Comparison of ENCODE assay signal across 7 mouse cellular contexts in genomic region chr10:80137626-80138552, GRCm38 (mm10). TPM values are rescaled to one million over a fixed set of nuclear protein-coding genes. Genes with fewer than 3 reads are reported as not detected.
A peak's percentile ranks its signal among the peaks of the same experiment; 100 is the strongest.
DNase-seq lines count a peak whose midpoint lies in the region; ATAC-seq lines count a peak whose summit lies in the region.

No protein-coding gene starts in this region.

- no peak for ATAC-seq in limb, embryonic 11.5 days (ENCODE audit: insufficient number of reproducible peaks, low FRiP score, low TSS enrichment, low read depth)
- ATAC-seq in neural tube, embryonic 15.5 days (ENCODE audit: low FRiP score), result no peak
- ATAC-seq in inflammation-experienced regulatory T-cells, adult 6 months, result no peak

- peaks cover 70% of the 10 kb centered on the region for H3K4me1 ChIP-seq in forebrain, embryonic 10.5 days
- peaks cover 23% of the 10 kb centered on the region for H3K4me1 ChIP-seq in limb, embryonic 11.5 days (ENCODE audit: control insufficient read depth, insufficient read depth, low read length)
- peaks cover 57% of the 10 kb centered on the region for H3K4me1 ChIP-seq in neural tube, embryonic 15.5 days

- H3K27me3 ChIP-seq in forebrain, embryonic 10.5 days (ENCODE audit: poor library complexity, severe bottlenecking), result peaks cover 68% of the 10 kb centered on the region
- H3K27me3 ChIP-seq in limb, embryonic 11.5 days (ENCODE audit: control insufficient read depth, insufficient read depth, low read length), result peaks cover 28% of the 10 kb centered on the region
- H3K27me3 ChIP-seq in neural tube, embryonic 15.5 days (replicated peaks), result no peaks in the 10 kb centered on the region

- peak overlapping the region; percentile 97 for H3K4me2 ChIP-seq in limb, embryonic 11.5 days (ENCODE audit: low read depth, severe bottlenecking)
- H3K4me2 ChIP-seq in neural tube, embryonic 15.5 days, result peak overlapping the region; percentile 89

- H3K36me3 ChIP-seq in forebrain, embryonic 10.5 days (replicated peaks), result peaks cover 38% of the 10 kb centered on the region
- H3K36me3 ChIP-seq in limb, embryonic 11.5 days (ENCODE audit: control insufficient read depth, insufficient read depth, low read length), result no peaks in the 10 kb centered on the region
- peaks cover 33% of the 10 kb centered on the region for H3K36me3 ChIP-seq in neural tube, embryonic 15.5 days

- intact Hi-C loops in left cerebral cortex, postnatal 25 days (cut with DNase I), result loop anchor here (2.0 kb wide), 2 partner anchors 21 to 153 kb away; partner anchors contain the start of gene Tmem259

- H3K4me3 ChIP-seq in forebrain, embryonic 10.5 days, result peak overlapping the region; percentile 67
- H3K4me3 ChIP-seq in limb, embryonic 11.5 days (ENCODE audit: low read depth, low read length), result peak overlapping the region; percentile 67
- peak overlapping the region; percentile 79 for H3K4me3 ChIP-seq in neural tube, embryonic 15.5 days (replicated peaks)

- peak; percentile 64 to 74 for DNase-seq in left cerebral cortex, postnatal 25 days (ENCODE audit: low spot score in 2 of 2)
- DNase-seq in left cerebral cortex, adult 9 months (ENCODE audit: low spot score in 2 of 2), result no peak
- peak; percentile 60 for DNase-seq in cerebellum, adult 8-10 months
- DNase-seq in forebrain, embryonic 10.5 days (ENCODE audit: extremely low spot score, low spot score), result peak; percentile 53
- no peak for DNase-seq in limb, embryonic 11.5 days (ENCODE audit: low spot score)

- 2% methylated on average over 30 of the region's 33 CpGs for WGBS in forebrain, embryonic 10.5 days
- whole genome bisulfite sequencing in limb, embryonic 11.5 days, result 3% methylated on average over 28 of the region's 33 CpGs
- WGBS in neural tube, embryonic 15.5 days, result 4% methylated on average over 29 of the region's 33 CpGs

- no peak overlapping the region; the same call in 1 of the 2 replicates for H3K9ac ChIP-seq in limb, embryonic 11.5 days (ENCODE audit: low read length)
- H3K9ac ChIP-seq in neural tube, embryonic 15.5 days (replicated peaks), result peak overlapping the region; percentile 76

- H3K27ac ChIP-seq in forebrain, embryonic 10.5 days, result peak overlapping the region; percentile 91
- H3K27ac ChIP-seq in limb, embryonic 11.5 days (replicated peaks; ENCODE audit: low read depth, low read length), result no peak overlapping the region
- H3K27ac ChIP-seq in neural tube, embryonic 15.5 days (replicated peaks), result peak overlapping the region; percentile 97

- no peaks in the 10 kb centered on the region for H3K9me3 ChIP-seq in forebrain, embryonic 10.5 days
- H3K9me3 ChIP-seq in limb, embryonic 11.5 days (ENCODE audit: control insufficient read depth, low read length), result no peaks in the 10 kb centered on the region
- H3K9me3 ChIP-seq in neural tube, embryonic 15.5 days (replicated peaks), result no peaks in the 10 kb centered on the region

RNA-seq across cellular contexts. Expression of gene Atp5d, which starts 0.5 kb away (rescaled TPM):
- total RNA-seq in left cerebral cortex, postnatal 25 days (2021), result 100 to 1,000 TPM; 372 to 381 TPM
- 495 and 498 TPM in 2 replicates for polyA plus RNA-seq in forebrain, embryonic 10.5 days (2016; fragmentation: Nextera tagmentation; extraction: Ambion mirVana)
- polyA plus RNA-seq in limb, embryonic 11.5 days (2014; fragmentation: Nextera tagmentation; extraction: Ambion mirVana), result 416 and 426 TPM in 2 replicates
- polyA plus RNA-seq in neural tube, embryonic 15.5 days (2015; fragmentation: Nextera tagmentation; extraction: Ambion mirVana), result 553 and 558 TPM in 2 replicates
- 100 to 1,000 TPM; 297 to 357 (median 299) TPM for polyA plus RNA-seq in inflammation-experienced regulatory T-cells, adult 6 months (2017; shearing (Covaris generic))

RNA-seq across cellular contexts. Expression of gene Cbarp, which starts 2.7 kb away (rescaled TPM):
- 100 to 1,000 TPM; 487 TPM for total RNA-seq in left cerebral cortex, postnatal 25 days (2021)
- 6.8 and 7.3 TPM in 2 replicates for polyA plus RNA-seq in forebrain, embryonic 10.5 days (2016; fragmentation: Nextera tagmentation; extraction: Ambion mirVana)
- 4.7 and 6.5 TPM in 2 replicates for polyA plus RNA-seq in limb, embryonic 11.5 days (2014; fragmentation: Nextera tagmentation; extraction: Ambion mirVana)
- 91.9 and 93.0 TPM in 2 replicates for polyA plus RNA-seq in neural tube, embryonic 15.5 days (2015; fragmentation: Nextera tagmentation; extraction: Ambion mirVana)
- 1 to 10 TPM in 2 of 3 experiments, under 1 TPM in 1; 0.60 to 2.3 (median 1.3) TPM for polyA plus RNA-seq in inflammation-experienced regulatory T-cells, adult 6 months (2017; shearing (Covaris generic))

RNA-seq across cellular contexts. Expression of gene Midn, which starts 10.2 kb away (rescaled TPM):
- total RNA-seq in left cerebral cortex, postnatal 25 days (2021), result 10 to 100 TPM; 74.3 to 98.7 TPM
- polyA plus RNA-seq in forebrain, embryonic 10.5 days (2016; fragmentation: Nextera tagmentation; extraction: Ambion mirVana), result 19.1 and 19.8 TPM in 2 replicates
- polyA plus RNA-seq in limb, embryonic 11.5 days (2014; fragmentation: Nextera tagmentation; extraction: Ambion mirVana), result 59.3 and 60.9 TPM in 2 replicates
- polyA plus RNA-seq in neural tube, embryonic 15.5 days (2015; fragmentation: Nextera tagmentation; extraction: Ambion mirVana), result 19.4 and 20.5 TPM in 2 replicates
- 1 to 10 TPM; 7.3 to 9.3 (median 7.5) TPM for polyA plus RNA-seq in inflammation-experienced regulatory T-cells, adult 6 months (2017; shearing (Covaris generic))

RNA-seq across cellular contexts. Expression of gene Stk11, which starts 22.3 kb away (rescaled TPM):
- total RNA-seq in left cerebral cortex, postnatal 25 days (2021), result 10 to 100 TPM; 92.1 to 95.0 TPM
- 14.4 and 18.1 TPM in 2 replicates for polyA plus RNA-seq in forebrain, embryonic 10.5 days (2016; fragmentation: Nextera tagmentation; extraction: Ambion mirVana)
- polyA plus RNA-seq in limb, embryonic 11.5 days (2014; fragmentation: Nextera tagmentation; extraction: Ambion mirVana), result 23.6 and 27.1 TPM in 2 replicates
- polyA plus RNA-seq in neural tube, embryonic 15.5 days (2015; fragmentation: Nextera tagmentation; extraction: Ambion mirVana), result 16.9 and 17.3 TPM in 2 replicates
- 10 to 100 TPM; 23.5 to 30.3 (median 25.5) TPM for polyA plus RNA-seq in inflammation-experienced regulatory T-cells, adult 6 months (2017; shearing (Covaris generic))

RNA-seq across cellular contexts. Expression of gene Cirbp, which starts 27.9 kb away (rescaled TPM):
- 10 to 100 TPM; 77.3 to 90.1 TPM for total RNA-seq in left cerebral cortex, postnatal 25 days (2021)
- 90.9 and 116 TPM in 2 replicates for polyA plus RNA-seq in forebrain, embryonic 10.5 days (2016; fragmentation: Nextera tagmentation; extraction: Ambion mirVana)
- 67.9 and 68.1 TPM in 2 replicates for polyA plus RNA-seq in limb, embryonic 11.5 days (2014; fragmentation: Nextera tagmentation; extraction: Ambion mirVana)
- 284 and 345 TPM in 2 replicates for polyA plus RNA-seq in neural tube, embryonic 15.5 days (2015; fragmentation: Nextera tagmentation; extraction: Ambion mirVana)
- polyA plus RNA-seq in inflammation-experienced regulatory T-cells, adult 6 months (2017; shearing (Covaris generic)), result 100 to 1,000 TPM in 2 of 3 experiments, 10 to 100 TPM in 1; 84.2 to 255 (median 213) TPM

Comparison
In these comparisons a context has a peak if more than half of its experiments do, and no peak if none do; other contexts are left out.
1. DNase-seq: peak in left cerebral cortex, postnatal 25 days (2 of 2), cerebellum, adult 8-10 months (single experiment) and forebrain, embryonic 10.5 days (single experiment); none in left cerebral cortex, adult 9 months (0 of 2) and limb, embryonic 11.5 days (single experiment).
2. RNA of gene Cbarp, which starts 2.7 kb away (polyA plus RNA-seq): 91.9 to 93.0 TPM in neural tube, embryonic 15.5 days; 6.8 to 7.3 TPM in forebrain, embryonic 10.5 days, 4.7 to 6.5 TPM in limb, embryonic 11.5 days and 0.60 to 2.3 TPM in inflammation-experienced regulatory T-cells, adult 6 months; every median in the first group is over 10 times any median in the second.
3. Peak in every context shown above with its lines, with median percentiles within 50 percentile points of each other: H3K4me3 ChIP-seq.